Mouse (Mus musculus): ENCODE measurements around the gene C1ql1.

The C1ql1 gene

GRCm38 (mm10) chr11:102898408-102898807 is 48.1 kb downstream of the C1ql1 start:
- DNase-seq: peak; percentile 84

DNA sequence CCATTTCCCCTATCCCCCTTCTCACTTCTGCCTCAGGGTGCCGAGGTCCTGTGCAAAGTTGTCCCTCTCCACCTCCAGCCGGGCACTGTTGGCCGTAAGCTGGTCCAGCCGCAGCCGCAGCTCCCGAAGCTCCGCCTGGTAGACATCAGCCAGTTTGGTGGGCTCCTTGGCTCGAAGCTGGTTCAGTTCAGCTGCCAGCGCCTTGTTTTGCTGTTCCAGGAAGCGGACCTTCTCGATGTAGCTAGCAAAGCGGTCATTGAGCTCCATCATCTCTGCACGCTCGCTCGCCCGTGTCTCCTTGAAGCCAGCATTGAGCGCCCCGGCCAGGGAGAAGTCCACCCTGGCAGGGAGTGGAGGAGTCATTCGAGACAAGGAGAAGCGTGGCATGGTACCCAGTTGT is 49.8 kb downstream of the C1ql1 start:
- no peak for DNase-seq

- DNase-seq: no peak
Measured at GRCm38 (mm10) chr11:102895779-102896178, 50.7 kb downstream of the C1ql1 start.

DNA sequence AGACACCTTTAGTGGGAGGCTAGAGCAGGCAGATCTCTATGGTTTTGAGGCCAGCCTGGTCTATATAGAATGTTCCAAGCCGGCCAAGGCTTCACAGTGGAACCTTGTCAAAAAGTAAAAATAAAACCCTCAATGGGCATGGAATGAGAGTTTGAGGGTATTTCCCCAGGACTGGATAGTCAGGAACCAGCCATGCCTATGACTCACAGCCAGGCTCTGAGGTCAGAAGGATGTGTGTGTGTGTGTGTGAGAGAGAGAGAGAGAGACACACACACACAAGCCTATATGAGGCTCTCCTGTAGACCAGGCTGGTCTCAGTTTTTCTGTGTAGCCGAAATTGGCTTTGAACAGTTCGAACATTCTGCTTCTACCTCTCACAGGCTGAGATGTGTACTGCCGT is 51.8 kb downstream of the C1ql1 start:
- no peak for DNase-seq

- DNase-seq: peak; percentile 77
Measured at GRCm38 (mm10) chr11:102893015-102893651, 53.4 kb downstream of the C1ql1 start.

- DNase-seq: no peak
Measured at GRCm38 (mm10) chr11:102890096-102890495, 56.4 kb downstream of the C1ql1 start.

All from cerebellum, adult 9-11 months (tissue).